Mouse (Mus musculus) liver, adult 2 months (tissue): ENCODE measurements around the gene Ddx54.

Experiments
- CTCF ChIP-seq: fragments of 200-500 bp; IDR thresholded peaks from 2 replicates; pipeline ENCODE4 v1.5.1; 2011; ENCODE audit warnings: low read depth, low read length, control low read depth
- POLR2A ChIP-seq: fragments of 200-500 bp; IDR thresholded peaks from 2 replicates; pipeline ENCODE4 v1.6.1; 2011; ENCODE audit warnings: low read length, control low read depth; ENCODE audit not compliant: insufficient read depth; ENCODE audit errors: extremely low read depth

GRCm38 (mm10) chr5:120674229-120675145 is 61.9 kb downstream of the Ddx54 start:
- TF ChIP-seq CTCF (no peak), POLR2A (no peak)
